Mouse (Mus musculus): ENCODE measurements at regions not wholly inside any gene's neighbourhood (a gene's known extent, or its start where the extent isn't known, plus 50 kb on each side); places are given as distances from the start of the nearest gene placed in this dataset.

- TF ChIP-seq POLR2A (IDR thresholded peaks at IDR 0.05; ENCODE audit: insufficient read depth, low read length) (no peak), CTCF (IDR thresholded peaks at IDR 0.05; ENCODE audit: low read depth, low read length) (no peak), EP300 (IDR thresholded peaks at IDR 0.05; ENCODE audit: insufficient read depth, low read depth, low read length) (no peak)
Measured at GRCm38 (mm10) chr8:49195333-49195640, 351.5 kb upstream of the Tenm3 start.
